Mouse (Mus musculus) effector memory CD4-positive, alpha-beta T cell, adult 7 months (primary cell): ENCODE measurements around the gene Olfr1261. TPM values are rescaled to one million over a fixed set of nuclear protein-coding genes. Genes with fewer than 3 reads are reported as not detected.

Source experiments
- polyA plus RNA-seq: library from polyadenylated mRNA; unstranded; fragments of 100-300 nt; shearing (Covaris generic); gene quantifications from one replicate; pipeline ENCODE4 v1.2.1, GENCODE M21; 2017

Olfr1261 gene
- not detected for polyA plus RNA-seq

GRCm38 (mm10) chr2:89990921-89991320, at the start of gene Olfr1261:
TSS of gene Olfr1261 (plus strand) at chr2:89991221.

GRCm38 (mm10) chr2:89948564-89948963, 42.5 kb upstream of the Olfr1261 start, which contains the start of gene Olfr1259:
TSS of gene Olfr1259 (minus strand) at chr2:89948664.

GRCm38 (mm10) chr2:89974184-89974583, 16.8 kb upstream of the Olfr1261 start, which contains the start of gene Olfr1260:
TSS of gene Olfr1260 (plus strand) at chr2:89974340.

GRCm38 (mm10) chr2:89999845-90000244, 8.8 kb downstream of the Olfr1261 start, which contains the start of gene Olfr1262:
TSS of gene Olfr1262 (plus strand) at chr2:90000145.

GRCm38 (mm10) chr2:90011831-90012230, 20.8 kb downstream of the Olfr1261 start, which contains the start of gene Olfr1263:
TSS of gene Olfr1263 (plus strand) at chr2:90012131.

GRCm38 (mm10) chr2:90025477-90025876, 34.5 kb downstream of the Olfr1261 start, which contains the start of gene Olfr1264:
TSS of gene Olfr1264 (minus strand) at chr2:90025577.

GRCm38 (mm10) chr2:90035037-90035436, 44.0 kb downstream of the Olfr1261 start, which contains the start of gene Olfr1265:
TSS of gene Olfr1265 (plus strand) at chr2:90035337.

Other genes with a start within 250 kb of the Olfr1261 start
- not detected for gene Olfr1253, start 234.1 kb upstream of the Olfr1261 start, polyA plus RNA-seq
- not detected for gene Olfr1254, start 197.6 kb upstream of the Olfr1261 start, polyA plus RNA-seq
- not detected for gene Olfr1255, start 179.2 kb upstream of the Olfr1261 start, polyA plus RNA-seq
- gene Olfr1256, start 149.7 kb upstream of the Olfr1261 start, polyA plus RNA-seq, result not detected
- gene Olfr48, start 143.0 kb upstream of the Olfr1261 start, polyA plus RNA-seq, result not detected
- gene Olfr1257, start 112.8 kb upstream of the Olfr1261 start, polyA plus RNA-seq, result not detected
- gene Olfr1258, start 63.9 kb upstream of the Olfr1261 start, polyA plus RNA-seq, result 0.05 TPM
- not detected for gene Olfr1259, start 42.6 kb upstream of the Olfr1261 start, polyA plus RNA-seq
- gene Olfr1260, start 16.9 kb upstream of the Olfr1261 start, polyA plus RNA-seq, result 0.09 TPM
- not detected for gene Olfr1262, start 8.9 kb downstream of the Olfr1261 start, polyA plus RNA-seq
- 0.30 TPM for gene Olfr1263, start 20.9 kb downstream of the Olfr1261 start, polyA plus RNA-seq
- 0.11 TPM for gene Olfr1264, start 34.4 kb downstream of the Olfr1261 start, polyA plus RNA-seq
- not detected for gene Olfr1265, start 44.1 kb downstream of the Olfr1261 start, polyA plus RNA-seq
- not detected for gene Olfr140, start 72.4 kb downstream of the Olfr1261 start, polyA plus RNA-seq
- 0.12 TPM for gene Olfr1269, start 130.2 kb downstream of the Olfr1261 start, polyA plus RNA-seq
- not detected for gene Olfr32, start 151.1 kb downstream of the Olfr1261 start, polyA plus RNA-seq
- not detected for gene Olfr1270, start 161.9 kb downstream of the Olfr1261 start, polyA plus RNA-seq
- not detected for gene Olfr1506, start 233.3 kb downstream of the Olfr1261 start, polyA plus RNA-seq